Mouse (Mus musculus) adrenal gland (tissue): ENCODE measurements around the gene Ghitm.

Experiments used
- intact Hi-C: fragments of 180-260 bp; cut with DNase I; formaldehyde crosslinking; loops from one replicate; pipeline ENCODE4 v1.15.1; 2025
- long read RNA-seq, 2 experiments: library from polyadenylated mRNA; unstranded; transcript quantifications; one replicate each; pipeline ENCODE4 v2.0.0; 2020; ENCODE audit warnings: borderline replicate concordance in 1 of 2; ENCODE audit not compliant: insufficient replicate concordance in 1 of 2

Ghitm gene
- long read RNA-seq, experiment 1, transcript Ghitm-201 (9 exons, 2,573 nt): minor isoform, 26 of 831 reads
- long read RNA-seq, experiment 1, transcript Ghitm-202 (9 exons, 3,188 nt): major isoform, 746 of 831 reads
- long read RNA-seq, experiment 1, partial matches to known transcripts: 26 of 831 reads
- long read RNA-seq, experiment 1, other reads (novel, unspliced or antisense): 33 of 831 reads
- long read RNA-seq, experiment 2, transcript Ghitm-201 (9 exons, 2,573 nt): minor isoform, 14 of 619 reads
- long read RNA-seq, experiment 2, transcript Ghitm-202 (9 exons, 3,188 nt): major isoform, 551 of 619 reads
- long read RNA-seq, experiment 2, partial matches to known transcripts: 27 of 619 reads
- long read RNA-seq, experiment 2, other reads (novel, unspliced or antisense): 27 of 619 reads

- intact Hi-C loops: loop anchor here (10.0 kb wide), 1 partner anchor 170 kb away; the partner anchor contains the start of gene Ccser2
These were observed at the start of gene Ghitm for GRCm38 (mm10) chr14:37135127-37135593. TSS of gene Ghitm (minus strand) at chr14:37135272.

- intact Hi-C loops: no loop called here
These were observed 49.8 kb upstream of the Ghitm start for GRCm38 (mm10) chr14:37184871-37185270.

GRCm38 (mm10) chr14:37174484-37174883 lies 39.4 kb upstream of the Ghitm start:
- intact Hi-C loops: no loop called here

GRCm38 (mm10) chr14:37165266-37165926 lies 30.3 kb upstream of the Ghitm start:
- intact Hi-C loops: no loop called here

- intact Hi-C loops: no loop called here
These were observed 29.4 kb upstream of the Ghitm start for GRCm38 (mm10) chr14:37164392-37165032.

- intact Hi-C loops: no loop called here
These were observed 28.3 kb upstream of the Ghitm start for GRCm38 (mm10) chr14:37163277-37163956.

- intact Hi-C loops: no loop called here
These were observed 19.3 kb upstream of the Ghitm start for GRCm38 (mm10) chr14:37154391-37154790.

GRCm38 (mm10) chr14:37139051-37139710 lies 4.1 kb upstream of the Ghitm start:
- intact Hi-C loops: loop anchor here (10.0 kb wide), 1 partner anchor 174 kb away; the partner anchor contains the start of gene Ccser2

- intact Hi-C loops: loop anchor here (10.0 kb wide), 1 partner anchor 173 kb away; the partner anchor contains the start of gene Ccser2
These were observed 2.5 kb upstream of the Ghitm start for GRCm38 (mm10) chr14:37137596-37137995.

GRCm38 (mm10) chr14:37136110-37136509 lies 1.0 kb upstream of the Ghitm start:
- intact Hi-C loops: loop anchor here (10.0 kb wide), 1 partner anchor 171 kb away; the partner anchor contains the start of gene Ccser2

GRCm38 (mm10) chr14:37135671-37136070 lies 599 bp upstream of the Ghitm start:
- intact Hi-C loops: loop anchor here (10.0 kb wide), 1 partner anchor 171 kb away; the partner anchor contains the start of gene Ccser2

GRCm38 (mm10) chr14:37134304-37135126 lies 557 bp downstream of the Ghitm start:
- intact Hi-C loops: loop anchor here (10.0 kb wide), 1 partner anchor 170 kb away; the partner anchor contains the start of gene Ccser2

GRCm38 (mm10) chr14:37127652-37128051 lies 7.4 kb downstream of the Ghitm start:
- intact Hi-C loops: loop anchor here (10.0 kb wide), 1 partner anchor 263 kb away; no protein-coding TSS in a partner anchor

- intact Hi-C loops: no loop called here
These were observed 15.8 kb downstream of the Ghitm start for GRCm38 (mm10) chr14:37119233-37119632.

GRCm38 (mm10) chr14:37113922-37114321 lies 21.1 kb downstream of the Ghitm start, which contains the start of gene 2610528A11Rik:
TSS of gene 2610528A11Rik (minus strand) at chr14:37114022.
- intact Hi-C loops: no loop called here

GRCm38 (mm10) chr14:37112931-37113330 lies 22.1 kb downstream of the Ghitm start:
- intact Hi-C loops: no loop called here

- intact Hi-C loops: no loop called here
These were observed 23.7 kb downstream of the Ghitm start for GRCm38 (mm10) chr14:37111371-37111770.

GRCm38 (mm10) chr14:37110456-37110855 lies 24.6 kb downstream of the Ghitm start:
- intact Hi-C loops: no loop called here

GRCm38 (mm10) chr14:37109975-37110374 lies 25.1 kb downstream of the Ghitm start:
- intact Hi-C loops: no loop called here
